Mouse (Mus musculus) kidney, adult 8-10 months (tissue): ENCODE measurements around the gene Gm10639.
"Not testable (repeated sequence)": the region's sequence is repeated elsewhere in the genome, so short reads cannot be mapped to it uniquely, and the experiment has no call there.

Source experiments
- DNase-seq, 2 experiments: peaks; one replicate each; pipeline ENCODE4 v3.0.0; 2022

Gm10639 gene

DNA sequence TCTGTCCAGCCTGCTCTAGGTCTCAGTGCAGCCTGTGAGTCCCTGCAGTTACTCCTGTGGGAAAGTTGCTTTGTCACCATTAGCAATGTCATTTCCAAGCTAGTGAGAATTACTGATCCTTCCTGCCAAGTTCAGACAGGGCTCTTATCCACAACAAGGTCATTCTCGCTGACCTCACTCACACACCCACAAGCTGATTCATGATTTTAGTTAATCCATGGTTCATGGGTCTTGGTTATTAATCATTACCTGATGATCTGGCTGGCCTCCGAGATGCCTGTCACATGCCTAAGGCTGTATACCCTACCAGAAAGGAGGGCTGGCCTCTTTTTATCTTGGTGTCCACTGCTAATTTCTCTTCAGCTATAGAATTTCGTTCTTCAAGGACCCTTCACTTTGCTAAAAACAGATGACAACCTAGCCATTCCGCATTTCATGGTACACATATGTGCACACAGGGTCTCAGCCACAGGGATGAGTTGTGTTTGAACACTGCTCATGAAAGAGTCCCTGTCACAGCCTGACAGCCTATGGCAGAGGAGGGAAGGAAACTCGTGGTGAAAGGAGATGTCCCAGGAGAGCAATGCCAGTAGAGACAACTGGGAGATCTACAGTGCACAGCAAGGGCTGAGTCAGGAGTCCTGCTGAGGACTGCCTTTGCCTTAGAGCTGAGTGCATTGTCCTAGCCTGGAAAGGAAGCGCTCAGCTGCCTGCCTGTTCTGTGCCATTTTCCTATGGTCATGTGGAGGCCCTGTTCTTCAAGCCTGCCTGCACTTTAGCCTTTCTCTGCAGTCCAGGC, 58.7 kb downstream of the Gm10639 start:
- DNase-seq = peak; percentile 90 to 95

GRCm38 (mm10) chr9:78349141-78349540, 59.4 kb downstream of the Gm10639 start:
- peak; percentile 49 to 53 for DNase-seq

- not testable (repeated sequence) for DNase-seq
These were observed 60.3 kb downstream of the Gm10639 start for GRCm38 (mm10) chr9:78350007-78350406.

DNA sequence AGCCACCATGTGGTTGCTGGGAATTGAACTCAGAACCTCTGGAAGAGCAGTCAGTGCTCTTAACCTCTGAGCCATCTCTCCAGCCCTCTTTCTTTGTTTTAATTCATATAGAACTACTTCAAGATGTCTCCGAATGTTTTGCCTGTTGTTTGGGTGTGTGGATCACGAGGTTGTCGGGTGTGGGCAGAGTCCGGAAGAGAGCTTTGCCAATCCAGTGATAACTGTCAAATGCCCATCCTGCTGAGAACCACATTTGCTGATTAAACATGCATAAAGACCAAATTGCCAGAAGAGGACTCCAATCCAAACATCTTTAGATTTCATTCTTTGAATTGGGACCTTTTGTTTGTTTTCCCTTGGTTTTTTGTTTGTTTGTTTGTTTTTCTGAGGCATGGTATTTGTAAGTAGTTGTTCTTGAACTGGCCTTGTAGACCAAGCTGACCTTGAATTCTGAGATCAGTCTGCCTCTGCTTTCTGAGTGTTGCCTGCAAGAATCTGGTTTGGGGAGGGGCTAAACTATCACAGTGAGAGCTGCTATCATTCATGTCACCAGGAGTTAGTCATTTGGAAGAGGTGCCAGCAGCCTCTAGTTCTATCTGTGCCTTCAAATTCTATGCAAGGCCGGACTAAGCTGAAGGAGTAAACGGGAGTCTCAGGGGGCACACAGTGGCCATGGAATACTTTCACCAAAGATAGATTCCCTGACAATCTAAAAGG, 61.9 kb downstream of the Gm10639 start:
- DNase-seq = no peak
